Mouse (Mus musculus) lung, postnatal 4 days (tissue): Measurements from ENCODE around the gene Stard3.
"Not testable (repeated sequence)": the region's sequence is repeated elsewhere in the genome, so short reads cannot be mapped to it uniquely, and the experiment has no call there.

Source experiments
- DNase-seq, 2 experiments: peaks; one replicate each; pipeline ENCODE4 v3.0.0; 2021

Stard3 gene

GRCm38 (mm10) chr11:98376756-98377155, 18.6 kb downstream of the Stard3 start:
- no peak for DNase-seq

DNA sequence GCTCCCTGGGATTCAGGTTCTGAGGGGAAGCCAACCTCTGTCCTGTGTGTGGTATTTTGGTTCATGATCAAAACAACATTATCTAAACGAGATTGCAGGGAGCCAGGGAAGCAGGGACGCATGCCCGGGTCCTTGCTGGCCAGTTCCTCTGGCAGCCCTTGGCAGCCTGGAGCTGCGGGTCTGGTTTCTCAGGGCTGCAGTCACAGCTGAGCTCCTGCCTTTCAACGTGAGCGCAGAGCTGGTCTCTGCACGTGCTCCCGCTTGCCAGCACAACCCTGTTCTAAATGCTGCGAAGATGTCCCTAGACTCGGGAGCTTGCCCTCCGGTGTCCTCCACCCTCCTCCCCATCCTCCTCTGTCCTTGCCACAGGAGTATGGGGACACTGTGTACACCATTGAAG, 19.6 kb downstream of the Stard3 start:
- DNase-seq = no peak

DNA sequence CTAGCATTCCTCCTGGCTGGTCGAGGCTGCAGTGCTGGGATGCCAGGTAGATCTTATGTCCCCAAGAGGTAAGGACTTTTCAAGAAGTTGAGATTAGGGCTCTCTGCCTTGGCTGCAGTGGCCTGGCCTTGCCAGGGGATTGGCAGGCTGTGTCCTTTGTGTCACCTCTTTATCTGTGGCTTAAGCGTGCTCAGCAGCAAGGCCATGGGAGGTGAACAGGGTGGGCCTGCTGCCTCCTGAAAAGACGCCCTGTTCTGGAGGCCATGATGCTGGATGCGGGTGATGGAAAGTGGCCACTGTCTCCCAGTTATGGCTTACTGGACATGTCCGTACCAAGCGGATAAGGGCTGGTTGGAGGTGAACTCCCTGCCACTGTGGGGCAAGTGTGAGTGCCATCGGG, 21.2 kb downstream of the Stard3 start:
- DNase-seq = no peak

- DNase-seq = no peak
Observed at GRCm38 (mm10) chr11:98380106-98380505, 21.9 kb downstream of the Stard3 start.

GRCm38 (mm10) chr11:98381651-98382050, 23.5 kb downstream of the Stard3 start:
- no peak for DNase-seq

GRCm38 (mm10) chr11:98382405-98382804, 24.2 kb downstream of the Stard3 start:
- DNase-seq = not testable (repeated sequence)

DNA sequence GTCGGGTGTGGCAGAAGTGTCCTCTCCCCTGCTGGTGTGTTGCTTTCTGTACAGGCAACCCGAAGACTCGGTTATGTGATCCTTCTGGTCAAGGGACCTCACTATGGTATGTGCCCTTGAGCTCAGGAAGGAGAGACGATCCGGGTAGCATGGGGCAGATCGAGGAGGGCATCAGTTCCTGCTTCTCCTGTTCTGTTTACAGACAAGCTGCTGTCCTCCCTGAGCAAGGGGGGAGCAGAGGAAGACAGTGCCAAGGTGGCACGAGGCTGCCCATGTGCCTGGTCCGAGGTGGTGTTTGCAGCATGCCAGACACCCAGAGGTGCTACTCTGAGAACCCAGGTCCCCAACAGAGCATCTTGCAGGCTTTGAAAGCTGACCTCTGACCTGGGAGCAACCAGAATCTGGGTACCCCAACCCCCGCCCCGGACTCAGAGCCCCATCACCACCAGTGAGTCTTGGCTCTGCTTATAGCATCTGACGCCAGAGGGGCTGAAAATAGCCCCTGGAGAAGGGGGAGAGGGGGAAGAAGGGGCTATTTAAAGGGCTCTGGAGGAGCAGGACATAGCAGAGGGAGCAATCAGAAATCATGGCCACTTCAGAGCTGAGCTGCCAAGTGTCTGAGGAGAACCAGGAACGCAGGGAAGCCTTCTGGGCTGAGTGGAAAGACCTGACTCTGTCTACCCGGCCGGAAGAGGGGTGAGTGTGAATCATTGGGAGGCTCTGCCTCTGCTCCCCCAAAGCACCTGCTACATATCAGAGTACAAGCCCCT, 25.3 kb downstream of the Stard3 start, which contains the start of gene Tcap:
TSS of gene Tcap (plus strand) at position 551 of the 770 bp plus-strand sequence.
- no peak for DNase-seq

DNA sequence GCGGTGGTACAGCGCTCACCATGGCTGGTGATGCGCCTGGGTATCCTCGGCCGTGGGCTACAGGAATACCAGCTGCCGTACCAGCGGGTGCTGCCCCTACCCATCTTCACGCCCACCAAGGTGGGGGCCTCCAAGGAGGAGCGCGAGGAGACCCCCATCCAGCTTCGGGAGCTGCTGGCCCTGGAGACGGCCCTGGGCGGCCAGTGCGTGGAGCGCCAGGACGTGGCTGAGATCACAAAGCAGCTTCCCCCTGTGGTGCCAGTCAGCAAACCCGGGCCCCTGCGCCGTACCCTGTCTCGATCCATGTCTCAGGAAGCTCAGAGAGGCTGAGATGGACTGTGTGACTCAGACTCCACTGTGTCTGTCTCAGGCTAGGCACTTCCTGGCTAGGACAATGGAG, 26.0 kb downstream of the Stard3 start:
- no peak for DNase-seq

- DNase-seq = peak in 1 of 2 experiments; percentile 21
Observed at GRCm38 (mm10) chr11:98384721-98385637, 26.8 kb downstream of the Stard3 start.

- peak in 1 of 2 experiments; percentile 15 for DNase-seq
Observed at GRCm38 (mm10) chr11:98385638-98386585, 27.7 kb downstream of the Stard3 start, which contains the start of gene Pnmt. Gene Pnmt (plus strand): TSS chr11:98386450.

DNA sequence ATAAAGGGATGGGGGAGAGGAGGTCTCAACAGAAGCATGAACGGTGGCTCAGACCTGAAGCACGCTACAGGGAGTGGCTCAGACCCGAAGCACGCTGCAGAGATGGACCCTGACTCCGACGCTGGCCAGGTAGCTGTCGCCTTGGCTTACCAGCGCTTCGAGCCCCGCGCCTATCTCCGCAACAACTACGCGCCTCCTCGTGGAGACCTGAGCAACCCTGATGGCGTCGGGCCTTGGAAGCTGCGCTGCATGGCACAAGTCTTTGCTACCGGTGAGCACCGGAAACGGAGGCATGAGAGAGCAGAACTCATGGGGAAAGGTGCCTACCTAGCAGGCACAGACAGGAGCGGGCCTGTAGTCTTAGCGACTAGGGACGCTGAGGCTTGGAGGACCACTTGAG, 28.4 kb downstream of the Stard3 start:
- peak in 1 of 2 experiments; percentile 21 for DNase-seq

DNA sequence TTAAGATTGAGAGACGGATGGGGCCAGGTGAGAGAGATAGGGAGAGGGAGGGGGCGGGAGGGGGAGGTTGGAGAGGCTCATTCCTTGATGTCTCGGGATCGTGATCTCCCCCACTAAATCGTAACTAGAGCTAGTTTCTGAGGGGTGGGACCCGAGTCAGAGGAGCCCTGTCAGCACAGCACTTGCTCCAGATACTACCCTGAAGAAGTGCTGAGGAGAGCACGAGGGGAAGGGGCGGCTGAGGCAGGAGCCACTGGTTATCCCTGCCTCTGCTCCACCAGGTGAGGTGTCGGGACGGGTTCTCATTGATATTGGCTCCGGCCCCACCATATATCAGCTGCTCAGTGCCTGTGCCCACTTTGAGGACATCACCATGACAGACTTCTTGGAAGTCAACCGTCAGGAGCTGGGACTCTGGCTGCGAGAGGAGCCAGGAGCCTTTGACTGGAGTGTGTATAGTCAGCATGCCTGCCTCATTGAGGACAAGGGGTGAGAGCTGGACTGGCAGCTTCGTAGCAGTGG, 28.9 kb downstream of the Stard3 start:
- peak in 1 of 2 experiments; percentile 17 for DNase-seq

- peak in 1 of 2 experiments; percentile 54 for DNase-seq
Observed at GRCm38 (mm10) chr11:98388282-98388681, 30.1 kb downstream of the Stard3 start.

GRCm38 (mm10) chr11:98389221-98389780, 31.1 kb downstream of the Stard3 start:
- DNase-seq = peak; percentile 46 to 68

DNA sequence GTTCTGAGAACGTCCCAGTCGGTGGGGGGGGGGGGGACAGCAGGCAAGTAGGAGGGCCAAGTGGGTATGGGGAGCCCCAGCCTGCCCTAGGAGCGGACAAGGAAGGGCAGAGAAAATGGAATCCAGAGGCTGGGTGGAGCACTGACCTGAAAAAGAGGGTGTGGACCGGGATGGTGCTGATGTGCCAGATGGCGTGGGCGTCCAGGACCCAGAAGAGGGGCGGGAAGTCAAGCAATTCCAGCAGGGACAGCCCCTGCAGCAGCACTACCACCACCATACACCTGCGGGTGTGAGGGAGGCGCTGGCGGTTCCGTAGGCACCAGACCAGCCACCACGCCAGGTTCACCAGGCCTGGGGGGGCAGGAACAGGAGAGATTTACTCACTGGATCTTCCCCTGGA, 32.0 kb downstream of the Stard3 start:
- no peak for DNase-seq

GRCm38 (mm10) chr11:98392034-98392433, 33.9 kb downstream of the Stard3 start:
- DNase-seq = peak in 1 of 2 experiments; percentile 29

DNA sequence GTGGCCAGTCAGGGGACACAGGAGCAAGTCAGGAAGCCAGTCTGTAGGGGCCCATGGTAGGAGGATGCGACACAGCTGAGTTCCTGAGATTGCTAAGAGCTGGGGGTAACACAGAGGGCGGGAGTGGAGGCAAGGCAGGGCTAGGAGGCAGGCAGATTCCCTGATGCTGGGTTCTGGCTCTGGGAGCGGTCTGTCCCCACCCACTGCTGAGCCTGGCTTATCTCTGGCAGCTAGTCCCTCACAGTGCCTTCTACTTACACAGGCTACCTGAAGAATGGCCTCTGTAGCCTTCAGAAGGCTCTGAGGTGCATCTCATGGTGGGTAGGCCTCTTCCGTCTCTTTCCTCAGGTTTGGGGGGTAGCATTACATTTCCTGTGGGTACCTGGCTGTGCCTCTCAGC, 34.5 kb downstream of the Stard3 start:
- peak in 1 of 2 experiments; percentile 20 for DNase-seq

DNA sequence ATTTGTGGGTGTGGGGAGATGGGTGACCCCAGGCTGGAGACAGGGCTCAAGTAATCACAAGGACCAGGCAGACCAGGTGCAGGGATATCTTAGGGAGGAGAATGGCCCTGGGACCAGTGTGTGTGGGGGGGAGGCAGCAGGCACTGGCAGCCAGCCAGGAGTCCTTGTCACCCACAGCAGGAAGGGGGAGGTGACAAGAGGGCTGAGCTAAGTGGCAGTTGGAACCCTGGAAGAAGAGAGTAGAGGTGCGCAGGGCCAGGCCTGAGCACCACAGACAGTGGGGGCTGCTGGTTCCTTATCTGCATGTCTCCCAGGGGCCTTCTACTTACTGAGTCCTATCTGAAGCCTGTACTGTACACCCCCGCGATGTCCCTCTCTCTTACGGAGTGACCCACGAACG, 35.1 kb downstream of the Stard3 start:
- peak; percentile 71 to 79 for DNase-seq

DNA sequence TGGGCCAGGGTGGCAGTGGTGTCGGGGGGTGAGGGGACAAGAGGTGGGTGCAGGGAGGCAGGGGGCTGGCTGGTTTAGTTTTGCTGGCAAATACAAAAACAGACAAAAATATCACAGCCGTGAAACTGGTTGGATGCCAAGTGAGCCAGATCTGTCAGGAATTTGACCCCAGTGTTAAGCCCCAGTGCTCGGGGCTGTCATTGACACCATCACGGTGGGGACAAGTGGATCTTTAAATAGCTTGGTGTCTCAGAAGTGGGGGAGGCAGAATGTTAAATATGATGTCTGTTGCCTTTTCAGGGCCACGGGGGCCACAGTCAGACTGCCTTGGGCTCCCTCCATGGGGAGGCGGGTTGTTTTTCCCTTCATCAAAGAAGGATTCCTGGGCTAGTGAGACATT, 36.1 kb downstream of the Stard3 start:
- peak in 1 of 2 experiments; percentile 22 for DNase-seq

DNA sequence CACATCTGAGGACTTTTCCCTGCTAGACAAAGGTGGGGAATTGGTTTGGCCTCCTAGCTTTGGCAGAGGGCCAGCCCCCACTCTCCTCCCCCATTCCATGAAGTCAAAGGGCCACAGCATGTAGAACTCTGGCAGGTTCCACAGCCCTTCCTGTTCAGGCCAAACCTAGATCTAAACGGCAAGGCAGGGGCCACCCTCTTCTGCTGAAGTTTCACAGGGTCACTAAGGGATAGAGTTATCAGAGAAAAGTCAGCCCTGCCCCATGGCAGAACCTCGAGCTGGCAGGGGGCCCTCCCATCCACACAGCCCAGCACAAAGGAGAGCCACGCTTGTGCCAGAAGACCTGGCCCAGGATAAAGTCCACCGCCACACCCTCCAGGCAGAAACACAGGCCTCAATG, 36.9 kb downstream of the Stard3 start:
- DNase-seq = peak in 1 of 2 experiments; percentile 48

- peak in 1 of 2 experiments; percentile 19 for DNase-seq
Observed at GRCm38 (mm10) chr11:98397946-98398345, 39.8 kb downstream of the Stard3 start.
